Mouse (Mus musculus) spleen, adult 2 months (tissue): ENCODE data around the gene Gm36864.

Experiments used
- CTCF ChIP-seq: fragments of 200-500 bp; IDR thresholded peaks from 2 replicates; pipeline ENCODE4 v1.5.1; 2011; ENCODE audit warnings: mild to moderate bottlenecking, inconsistent platforms; ENCODE audit not compliant: insufficient read depth, insufficient read length, insufficient replicate concordance; ENCODE audit errors: extremely low read depth
- POLR2A ChIP-seq: fragments of 200-500 bp; IDR thresholded peaks from 2 replicates; pipeline ENCODE4 v1.6.1; 2011; ENCODE audit warnings: low read depth, low read length, inconsistent platforms

DNA sequence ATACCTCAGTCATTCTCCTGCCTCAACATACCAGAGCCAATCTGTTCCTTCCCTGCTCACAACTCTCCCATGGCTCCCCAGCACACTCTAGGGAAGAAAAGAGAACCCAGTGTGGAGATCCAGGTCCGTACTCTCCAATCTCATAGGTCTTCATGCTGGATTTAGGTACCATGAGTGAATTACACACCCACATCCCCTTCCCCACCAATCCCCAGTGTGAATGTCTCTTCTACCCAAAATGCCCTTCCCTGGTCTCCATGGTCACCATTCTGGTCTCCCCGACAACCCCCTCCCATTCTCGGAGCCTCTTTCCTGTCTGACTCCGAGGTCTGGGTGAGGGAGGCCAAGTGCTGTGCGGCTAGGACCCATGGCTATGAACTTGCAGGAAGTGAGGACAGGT lies 25.2 kb downstream of the Gm36864 start, which contains the start of gene Gm15517:
- TF ChIP-seq CTCF (no peak), POLR2A (no peak)
